ENCODE assay signal across 8 mouse cellular contexts in the genomic region with DNA sequence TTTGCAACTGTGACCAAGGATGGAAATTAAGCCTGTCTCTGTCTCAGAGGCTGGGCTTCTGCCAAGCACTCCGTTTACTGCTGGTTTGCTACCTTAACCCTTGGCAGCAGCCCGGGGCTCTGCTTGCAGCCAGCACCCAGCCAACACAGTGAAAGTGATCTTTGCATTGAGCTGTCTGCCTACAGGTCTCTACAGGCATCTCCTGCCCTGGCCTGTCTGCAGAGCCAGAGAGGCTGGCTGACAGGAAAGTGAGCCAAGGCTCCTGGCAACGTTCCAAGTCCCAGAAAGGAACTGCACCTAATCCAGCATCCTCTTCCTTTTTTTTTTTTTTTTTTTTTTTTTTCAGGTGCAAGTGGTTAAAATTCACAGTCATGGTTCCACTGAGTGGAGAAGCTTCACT.
A peak's percentile ranks its signal among the peaks of the same experiment; 100 is the strongest.
DNase-seq lines count a peak whose midpoint lies in the region; ATAC-seq lines count a peak whose summit lies in the region.

No protein-coding gene starts in this region.

- DNase-seq in 3T3-L1 (ENCODE audit: low read depth, low spot score), result peak; percentile 22
- DNase-seq in Muller cell, postnatal 12 days (ENCODE audit: inconsistent ontology term), result peak; percentile 34
- peak; percentile 48 to 81 for DNase-seq in cerebellum, postnatal 4 days (ENCODE audit: low spot score in 2 of 2)
- DNase-seq in heart, adult 18-20 months, result peak; percentile 63 to 68
- DNase-seq in kidney, adult 9 months, result peak; percentile 47
- DNase-seq in lung, adult 18-20 months, result peak; percentile 52 to 55
- peak; percentile 52 for DNase-seq in skeletal muscle tissue, adult 2 months (ENCODE audit: low read depth, low spot score)

- no peak for ATAC-seq in erythroblast, adult 5-6 weeks (replicated peaks; ENCODE audit: low FRiP score, poor library complexity, severe bottlenecking)
